Mouse (Mus musculus): ENCODE measurements at regions not wholly inside any gene's neighbourhood (a gene's known extent, or its start where the extent isn't known, plus 50 kb on each side); places are given as distances from the start of the nearest gene placed in this dataset.
A peak's percentile ranks its signal among the peaks of the same experiment; 100 is the strongest.
"Not testable (repeated sequence)": the region's sequence is repeated elsewhere in the genome, so short reads cannot be mapped to it uniquely, and the experiment has no call there.

- peak; percentile 86 for ATAC-seq
Observed at GRCm38 (mm10) chr5:148820476-148820875, 108.6 kb downstream of the Katnal1 start.

GRCm38 (mm10) chr5:148819423-148819822, 109.7 kb downstream of the Katnal1 start:
- peak; percentile 62 for ATAC-seq

- ATAC-seq: no peak
Observed at GRCm38 (mm10) chr5:148818746-148819145, 110.4 kb downstream of the Katnal1 start.

GRCm38 (mm10) chr5:148812840-148813239, 116.3 kb downstream of the Katnal1 start:
- ATAC-seq: no peak

GRCm38 (mm10) chr5:148812016-148812415, 117.1 kb downstream of the Katnal1 start:
- ATAC-seq: peak; percentile 65

GRCm38 (mm10) chr5:148809485-148809884, 119.6 kb downstream of the Katnal1 start:
- ATAC-seq: no peak

GRCm38 (mm10) chr5:148809055-148809454, 120.1 kb downstream of the Katnal1 start:
- ATAC-seq: no peak

GRCm38 (mm10) chr5:148808426-148808825, 120.7 kb downstream of the Katnal1 start:
- ATAC-seq: no peak

- ATAC-seq: no peak
Observed at GRCm38 (mm10) chr5:148807612-148808011, 121.5 kb downstream of the Katnal1 start.

- no peak for ATAC-seq
Observed at GRCm38 (mm10) chr5:148805030-148805429, 124.1 kb downstream of the Katnal1 start.

GRCm38 (mm10) chr5:148803772-148804171, 125.3 kb downstream of the Katnal1 start:
- no peak for ATAC-seq

- ATAC-seq: no peak
Observed at GRCm38 (mm10) chr5:148802720-148803119, 126.4 kb downstream of the Katnal1 start.

GRCm38 (mm10) chr5:148798541-148798940, 130.6 kb downstream of the Katnal1 start:
- ATAC-seq: no peak

- ATAC-seq: no peak
Observed at GRCm38 (mm10) chr5:148796072-148796471, 133.0 kb downstream of the Katnal1 start.

- ATAC-seq: peak; percentile 22
Observed at GRCm38 (mm10) chr5:148794465-148794864, 134.7 kb downstream of the Katnal1 start.

- peak; percentile 63 for ATAC-seq
Observed at GRCm38 (mm10) chr5:148792736-148793440, 136.2 kb downstream of the Katnal1 start.

GRCm38 (mm10) chr5:148791651-148792050, 137.5 kb downstream of the Katnal1 start:
- ATAC-seq: no peak

GRCm38 (mm10) chr5:148790343-148790742, 138.8 kb downstream of the Katnal1 start:
- ATAC-seq: not testable (repeated sequence)

GRCm38 (mm10) chr5:148789823-148790222, 139.3 kb downstream of the Katnal1 start:
- ATAC-seq: no peak

- no peak for ATAC-seq
Observed at GRCm38 (mm10) chr5:148789147-148789566, 140.0 kb downstream of the Katnal1 start.

GRCm38 (mm10) chr5:148788690-148789089, 140.4 kb downstream of the Katnal1 start:
- no peak for ATAC-seq

- ATAC-seq: no peak
Observed at GRCm38 (mm10) chr5:148787270-148787669, 141.8 kb downstream of the Katnal1 start.

GRCm38 (mm10) chr5:148781076-148781475, 148.0 kb downstream of the Katnal1 start:
- ATAC-seq: not testable (repeated sequence)

GRCm38 (mm10) chr5:148776796-148777659, 152.1 kb downstream of the Katnal1 start:
- no peak for ATAC-seq
